Mouse (Mus musculus): ENCODE measurements around the gene Palld. TPM values are rescaled to one million over a fixed set of nuclear protein-coding genes. Genes with fewer than 3 reads are reported as not detected.
A peak's percentile ranks its signal among the peaks of the same experiment; 100 is the strongest.

The Palld gene
- polyA plus RNA-seq, 1 experiment from 2014 or later: 5.5 TPM

- Histone ChIP-seq H3K4me3 (replicated peaks) (no peak overlapping the region), H3K9me3 (replicated peaks) (no peaks in the 10 kb centered on the region), H3K4me1 (replicated peaks) (no peaks in the 10 kb centered on the region), H3K9ac (no peak overlapping the region), H3K36me3 (replicated peaks) (no peaks in the 10 kb centered on the region), H3K4me2 (no peak overlapping the region), H3K27me3 (no peaks in the 10 kb centered on the region), H3K27ac (replicated peaks) (no peak overlapping the region)
- ATAC-seq (ENCODE audit: insufficient read depth): no peak
- 64% methylated on average over 5 of the region's 5 CpGs for WGBS (ENCODE audit: insufficient replicate concordance)
Observed at GRCm38 (mm10) chr8:61774161-61774560, 128.3 kb downstream of the Palld start.

DNA sequence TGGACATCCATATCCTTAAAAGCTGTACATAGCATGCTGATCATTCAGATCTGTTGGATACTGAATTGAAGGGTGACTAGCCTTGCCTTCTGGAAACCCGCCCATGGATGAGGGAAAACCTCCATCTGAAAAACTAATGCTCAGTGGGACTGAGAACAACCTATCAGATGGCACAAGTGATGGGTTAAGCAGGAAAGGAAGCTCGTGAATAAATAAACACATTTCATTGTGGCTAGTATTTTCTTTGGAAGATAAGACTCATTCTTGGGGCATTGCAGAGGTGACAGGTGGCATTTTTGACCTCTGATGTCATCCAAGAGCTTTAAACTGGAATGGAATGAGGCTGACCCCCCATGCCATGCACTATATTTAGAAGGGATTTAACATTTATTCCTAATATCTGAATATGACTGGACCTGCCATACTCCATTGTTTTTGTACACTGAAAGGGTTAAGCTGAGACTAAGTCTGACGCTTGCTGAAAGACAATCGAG lies 128.8 kb downstream of the Palld start:
- no peaks in the 10 kb centered on the region for H3K27me3 ChIP-seq
- no peak overlapping the region for H3K27ac ChIP-seq (replicated peaks)
- H3K4me3 ChIP-seq (replicated peaks): no peak overlapping the region
- no peaks in the 10 kb centered on the region for H3K4me1 ChIP-seq (replicated peaks)
- 42% methylated on average over 4 of the region's 4 CpGs for WGBS (ENCODE audit: insufficient replicate concordance)
- no peak overlapping the region for H3K4me2 ChIP-seq
- no peaks in the 10 kb centered on the region for H3K9me3 ChIP-seq (replicated peaks)
- no peak overlapping the region for H3K9ac ChIP-seq
- no peaks in the 10 kb centered on the region for H3K36me3 ChIP-seq (replicated peaks)
- ATAC-seq (ENCODE audit: insufficient read depth): no peak

GRCm38 (mm10) chr8:61771328-61771727 lies 131.2 kb downstream of the Palld start:
- Histone ChIP-seq H3K27ac (replicated peaks) (no peak overlapping the region), H3K4me1 (replicated peaks) (no peaks in the 10 kb centered on the region), H3K4me2 (no peak overlapping the region), H3K27me3 (no peaks in the 10 kb centered on the region), H3K4me3 (replicated peaks) (no peak overlapping the region), H3K9ac (no peak overlapping the region), H3K9me3 (replicated peaks) (no peaks in the 10 kb centered on the region), H3K36me3 (replicated peaks) (no peaks in the 10 kb centered on the region)
- ATAC-seq (ENCODE audit: insufficient read depth): no peak
- 44% methylated on average over 3 of the region's 3 CpGs for WGBS (ENCODE audit: insufficient replicate concordance)

DNA sequence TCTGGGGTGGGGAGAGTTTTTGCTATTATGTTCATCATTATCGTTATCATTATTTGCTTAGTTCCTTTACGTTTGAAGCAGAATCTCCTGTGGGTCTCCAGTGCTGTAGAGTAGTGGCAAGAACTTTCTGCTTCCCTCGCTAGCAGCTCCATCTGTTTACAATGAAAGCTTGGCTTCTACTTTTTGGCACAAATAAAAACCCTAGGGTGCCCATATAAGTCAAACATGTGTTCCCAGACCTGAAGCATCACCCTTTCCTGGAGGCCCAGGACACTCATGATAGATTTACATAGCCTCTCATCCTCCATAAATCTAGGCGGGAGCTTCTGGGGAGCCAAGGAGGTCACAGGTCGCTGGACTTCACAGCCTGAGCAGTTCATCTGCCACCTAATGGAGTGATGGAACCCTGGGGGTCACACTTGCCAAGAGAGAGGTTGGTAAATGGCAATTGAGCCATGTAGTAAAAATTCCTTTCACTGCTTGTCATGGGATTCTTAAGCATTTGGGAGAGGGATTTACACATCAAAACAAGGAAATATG lies 133.1 kb downstream of the Palld start:
- H3K9me3 ChIP-seq (replicated peaks): no peaks in the 10 kb centered on the region
- no peak overlapping the region for H3K4me3 ChIP-seq (replicated peaks)
- 51% methylated on average over 5 of the region's 5 CpGs for WGBS (ENCODE audit: insufficient replicate concordance)
- H3K9ac ChIP-seq: no peak overlapping the region
- no peak for ATAC-seq (ENCODE audit: insufficient read depth)
- no peaks in the 10 kb centered on the region for H3K4me1 ChIP-seq (replicated peaks)
- no peak overlapping the region for H3K27ac ChIP-seq (replicated peaks)
- H3K36me3 ChIP-seq (replicated peaks): no peaks in the 10 kb centered on the region
- no peak overlapping the region for H3K4me2 ChIP-seq
- no peaks in the 10 kb centered on the region for H3K27me3 ChIP-seq

DNA sequence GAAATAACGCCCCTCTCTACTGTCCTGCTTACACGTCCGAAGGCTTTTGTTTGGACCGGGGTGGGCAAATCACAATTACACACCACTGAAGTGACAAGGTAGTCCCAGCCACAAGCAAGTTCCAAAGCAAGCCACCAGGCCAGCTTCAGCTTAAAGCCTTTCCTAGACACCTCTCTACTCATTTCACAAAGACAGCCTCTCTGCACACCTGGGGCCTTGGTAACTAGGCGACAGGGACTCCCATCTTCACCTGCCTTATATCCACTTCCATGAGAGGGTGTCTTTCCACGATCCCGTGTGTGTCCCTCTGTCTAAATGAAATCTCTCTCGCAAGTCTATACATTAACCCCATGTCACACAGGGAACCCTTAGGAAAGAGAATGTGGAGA lies 142.3 kb downstream of the Palld start:
- peak overlapping the region; percentile 42 for H3K4me3 ChIP-seq (replicated peaks)
- H3K9ac ChIP-seq: no peak overlapping the region
- H3K4me2 ChIP-seq: peak overlapping the region; percentile 63
- no peak for ATAC-seq (ENCODE audit: insufficient read depth)
- H3K9me3 ChIP-seq (replicated peaks): no peaks in the 10 kb centered on the region
- 0 out of 2 replicates have a peak, but pooled peaks cover 5% of the 10 kb centered on the region for H3K4me1 ChIP-seq (replicated peaks)
- 22% methylated on average over 8 of the region's 8 CpGs for WGBS (ENCODE audit: insufficient replicate concordance)
- no peak overlapping the region for H3K27ac ChIP-seq (replicated peaks)
- no peaks in the 10 kb centered on the region for H3K36me3 ChIP-seq (replicated peaks)
- H3K27me3 ChIP-seq: peaks cover 30% of the 10 kb centered on the region

- Histone ChIP-seq H3K27ac (replicated peaks) (no peak overlapping the region), H3K4me3 (replicated peaks) (peak overlapping the region; percentile 42), H3K4me2 (peak overlapping the region; percentile 63), H3K36me3 (replicated peaks) (no peaks in the 10 kb centered on the region), H3K27me3 (peaks cover 30% of the 10 kb centered on the region), H3K9ac (no peak overlapping the region), H3K9me3 (replicated peaks) (no peaks in the 10 kb centered on the region), H3K4me1 (replicated peaks) (0 out of 2 replicates have a peak, but pooled peaks cover 5% of the 10 kb centered on the region)
- ATAC-seq (ENCODE audit: insufficient read depth): no peak
- WGBS (ENCODE audit: insufficient replicate concordance): 3% methylated on average over 44 of the region's 44 CpGs
Observed at GRCm38 (mm10) chr8:61759327-61760189, 142.9 kb downstream of the Palld start.

DNA sequence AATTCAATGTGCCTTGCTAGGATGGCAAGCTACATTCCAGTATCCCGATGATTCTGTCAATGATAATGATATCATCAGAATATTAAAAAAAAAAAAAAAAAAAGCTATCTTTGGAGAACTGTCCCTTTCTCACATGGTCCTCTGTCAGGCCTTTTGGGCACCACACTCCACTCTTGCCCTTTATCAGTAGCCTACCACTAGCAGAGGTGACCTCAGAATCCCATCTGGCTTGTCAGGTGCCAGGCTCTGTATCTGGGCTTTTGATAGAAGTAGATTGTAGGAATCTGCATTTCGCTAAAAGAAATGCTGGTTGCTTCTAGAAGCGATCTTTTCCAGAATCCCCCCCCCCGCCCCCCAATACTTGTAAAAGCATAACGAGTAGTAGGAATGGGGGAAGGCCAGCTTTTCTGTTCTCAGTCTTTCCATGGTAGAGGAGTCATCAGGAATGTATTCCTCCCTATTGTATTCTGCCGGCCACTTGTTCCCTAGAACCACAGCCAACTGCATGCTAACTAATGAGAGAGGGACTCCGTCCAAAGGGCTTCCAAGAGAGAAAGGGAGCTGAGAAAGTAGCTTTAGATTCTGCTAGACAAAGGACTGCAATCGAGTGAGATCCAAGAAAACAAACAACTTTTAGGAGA lies 143.7 kb downstream of the Palld start:
- Histone ChIP-seq H3K27ac (replicated peaks) (no peak overlapping the region), H3K4me1 (replicated peaks) (0 out of 2 replicates have a peak, but pooled peaks cover 5% of the 10 kb centered on the region), H3K9me3 (replicated peaks) (no peaks in the 10 kb centered on the region), H3K36me3 (replicated peaks) (no peaks in the 10 kb centered on the region), H3K4me2 (no peak overlapping the region), H3K4me3 (replicated peaks) (no peak overlapping the region), H3K27me3 (peaks cover 30% of the 10 kb centered on the region), H3K9ac (no peak overlapping the region)
- WGBS (ENCODE audit: insufficient replicate concordance): 35% methylated on average over 8 of the region's 8 CpGs
- no peak for ATAC-seq (ENCODE audit: insufficient read depth)

DNA sequence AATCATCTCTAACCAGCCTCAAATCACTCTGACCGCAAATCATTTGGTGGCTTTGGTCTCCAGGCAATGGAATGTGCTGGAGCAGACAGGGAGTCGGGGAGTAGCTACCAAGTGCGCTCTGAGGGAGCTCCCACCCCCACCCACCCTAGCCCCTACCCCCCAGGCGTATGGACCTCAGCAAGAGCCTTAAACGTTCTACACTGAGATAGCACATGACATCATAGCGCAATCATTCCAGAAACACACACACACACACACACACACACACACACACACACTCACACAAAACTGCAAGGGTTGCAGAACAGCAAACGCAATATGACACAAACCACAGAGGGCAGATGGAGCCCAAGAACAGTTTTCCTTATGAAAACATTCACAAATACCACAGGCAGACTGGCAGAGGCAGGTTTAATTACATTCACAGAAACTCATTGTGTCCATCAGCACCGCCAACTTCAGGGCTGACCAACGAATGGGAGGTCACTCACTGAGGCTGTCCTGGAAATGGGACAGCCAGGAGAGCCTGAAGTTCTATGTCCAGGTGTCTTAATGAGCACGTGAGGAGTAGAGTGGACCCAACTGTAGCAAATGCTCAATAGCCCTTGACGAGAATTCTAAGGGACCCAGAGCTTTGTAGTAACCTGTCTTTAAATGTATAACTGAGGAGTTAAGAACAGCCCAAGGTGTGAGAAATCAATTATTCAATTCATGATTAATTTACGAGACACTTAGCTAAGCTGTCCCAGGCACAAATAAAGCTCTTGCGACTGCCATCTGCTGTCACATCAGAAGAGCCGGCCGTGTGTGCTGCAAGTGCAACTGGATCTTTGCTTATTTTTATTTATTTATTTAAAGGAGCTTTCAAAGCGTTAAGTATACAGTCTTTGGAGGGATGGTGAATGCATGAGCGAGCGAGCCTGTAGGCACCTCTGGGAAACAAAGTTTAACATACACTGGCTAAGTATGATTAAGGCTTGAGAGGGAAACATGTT lies 145.2 kb downstream of the Palld start:
- H3K4me3 ChIP-seq (replicated peaks): no peak overlapping the region
- 41% methylated on average over 18 of the region's 18 CpGs for WGBS (ENCODE audit: insufficient replicate concordance)
- H3K27me3 ChIP-seq: peaks cover 30% of the 10 kb centered on the region
- H3K9ac ChIP-seq: no peak overlapping the region
- H3K36me3 ChIP-seq (replicated peaks): no peaks in the 10 kb centered on the region
- no peak overlapping the region for H3K27ac ChIP-seq (replicated peaks)
- no peak for ATAC-seq (ENCODE audit: insufficient read depth)
- H3K4me1 ChIP-seq (replicated peaks): 0 out of 2 replicates have a peak, but pooled peaks cover 5% of the 10 kb centered on the region
- no peak overlapping the region for H3K4me2 ChIP-seq
- H3K9me3 ChIP-seq (replicated peaks): no peaks in the 10 kb centered on the region

- 45% methylated on average over 2 of the region's 2 CpGs for WGBS (ENCODE audit: insufficient replicate concordance)
- no peak overlapping the region for H3K27ac ChIP-seq (replicated peaks)
- H3K4me1 ChIP-seq (replicated peaks): 0 out of 2 replicates have a peak, but pooled peaks cover 4% of the 10 kb centered on the region
- no peaks in the 10 kb centered on the region for H3K9me3 ChIP-seq (replicated peaks)
- ATAC-seq (ENCODE audit: insufficient read depth): no peak
- H3K36me3 ChIP-seq (replicated peaks): no peaks in the 10 kb centered on the region
- no peak overlapping the region for H3K4me3 ChIP-seq (replicated peaks)
- peaks cover 18% of the 10 kb centered on the region for H3K27me3 ChIP-seq
- H3K9ac ChIP-seq: no peak overlapping the region
- H3K4me2 ChIP-seq: no peak overlapping the region
Observed at GRCm38 (mm10) chr8:61755186-61755585, 147.3 kb downstream of the Palld start.

DNA sequence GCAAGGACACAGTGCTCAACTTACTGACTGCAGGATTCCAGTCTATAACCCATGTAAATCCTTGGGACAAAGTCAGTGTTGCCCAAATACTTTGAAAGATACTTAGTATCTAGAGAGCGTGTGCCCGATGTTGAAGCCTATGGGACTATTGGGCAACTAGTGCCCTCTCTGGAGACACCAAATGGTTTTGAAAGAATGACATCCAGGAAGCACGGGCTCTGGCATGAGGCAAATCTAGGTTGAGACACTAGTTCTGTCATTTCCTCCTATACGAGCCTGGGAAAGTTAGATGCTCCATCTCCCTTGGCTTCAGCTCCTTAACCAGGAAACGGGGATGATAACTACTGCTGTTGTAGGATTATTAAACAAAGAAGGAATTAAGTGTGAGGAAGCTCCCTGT lies 155.4 kb downstream of the Palld start:
- H3K4me3 ChIP-seq (replicated peaks): no peak overlapping the region
- 57% methylated on average over 5 of the region's 5 CpGs for WGBS (ENCODE audit: insufficient replicate concordance)
- H3K4me2 ChIP-seq: no peak overlapping the region
- H3K27ac ChIP-seq (replicated peaks): no peak overlapping the region
- H3K9ac ChIP-seq: no peak overlapping the region
- H3K9me3 ChIP-seq (replicated peaks): no peaks in the 10 kb centered on the region
- no peaks in the 10 kb centered on the region for H3K27me3 ChIP-seq
- no peaks in the 10 kb centered on the region for H3K4me1 ChIP-seq (replicated peaks)
- ATAC-seq (ENCODE audit: insufficient read depth): no peak
- no peaks in the 10 kb centered on the region for H3K36me3 ChIP-seq (replicated peaks)

Data from liver, embryonic 15.5 days (tissue).